Mouse (Mus musculus) neural tube, embryonic 15.5 days (tissue): ENCODE measurements at regions not wholly inside any gene's neighbourhood (a gene's known extent, or its start where the extent isn't known, plus 50 kb on each side); places are given as distances from the start of the nearest gene placed in this dataset.

ENCODE experiments used
- ATAC-seq: fragments of 200-750 bp; cut with Nextera tagmentation; 2 replicates; pipeline ENCODE4 v1.8.0; 2017; ENCODE audit warnings: mild to moderate bottlenecking, moderate TSS enrichment, moderate library complexity; ENCODE audit not compliant: low FRiP score
- H3K27ac ChIP-seq: fragments of 300-500 bp; sonication (generic); replicated peaks from 2 replicates; pipeline ENCODE4 v1.5.1; 2015; ENCODE audit warnings: mild to moderate bottlenecking, inconsistent platforms
- H3K27me3 ChIP-seq: fragments of 300-500 bp; sonication (generic); replicated peaks from 2 replicates; pipeline ENCODE4 v1.6.1; 2015; ENCODE audit warnings: inconsistent platforms
- H3K36me3 ChIP-seq: fragments of 300-500 bp; sonication (generic); 2 replicates; pipeline ENCODE4 v1.6.1; 2015; ENCODE audit warnings: inconsistent platforms
- H3K4me1 ChIP-seq: fragments of 300-500 bp; sonication (generic); 2 replicates; pipeline ENCODE4 v1.6.1; 2015; ENCODE audit warnings: inconsistent platforms
- H3K4me2 ChIP-seq: fragments of 300-500 bp; sonication (generic); 2 replicates; pipeline ENCODE4 v1.6.1; 2015; ENCODE audit warnings: inconsistent platforms, mild to moderate bottlenecking, moderate library complexity
- H3K4me3 ChIP-seq: fragments of 300-500 bp; sonication (generic); replicated peaks from 2 replicates; pipeline ENCODE4 v1.5.1; 2015; ENCODE audit warnings: mild to moderate bottlenecking, inconsistent platforms
- H3K9ac ChIP-seq: fragments of 300-500 bp; sonication (generic); replicated peaks from 2 replicates; pipeline ENCODE4 v1.6.1; 2015; ENCODE audit warnings: mild to moderate bottlenecking, inconsistent platforms
- H3K9me3 ChIP-seq: fragments of 300-500 bp; sonication (generic); replicated peaks from 2 replicates; pipeline ENCODE4 v1.6.1; 2016; ENCODE audit warnings: inconsistent platforms
- WGBS: fragments of 180-500 bp; shearing (Covaris S2); methylation state at CpG from one replicate; pipeline ENCODE4 v1.1.7; 2015; ENCODE audit warnings: mixed read lengths; 5-methylcytosine and 5-hydroxymethylcytosine counted together

DNA sequence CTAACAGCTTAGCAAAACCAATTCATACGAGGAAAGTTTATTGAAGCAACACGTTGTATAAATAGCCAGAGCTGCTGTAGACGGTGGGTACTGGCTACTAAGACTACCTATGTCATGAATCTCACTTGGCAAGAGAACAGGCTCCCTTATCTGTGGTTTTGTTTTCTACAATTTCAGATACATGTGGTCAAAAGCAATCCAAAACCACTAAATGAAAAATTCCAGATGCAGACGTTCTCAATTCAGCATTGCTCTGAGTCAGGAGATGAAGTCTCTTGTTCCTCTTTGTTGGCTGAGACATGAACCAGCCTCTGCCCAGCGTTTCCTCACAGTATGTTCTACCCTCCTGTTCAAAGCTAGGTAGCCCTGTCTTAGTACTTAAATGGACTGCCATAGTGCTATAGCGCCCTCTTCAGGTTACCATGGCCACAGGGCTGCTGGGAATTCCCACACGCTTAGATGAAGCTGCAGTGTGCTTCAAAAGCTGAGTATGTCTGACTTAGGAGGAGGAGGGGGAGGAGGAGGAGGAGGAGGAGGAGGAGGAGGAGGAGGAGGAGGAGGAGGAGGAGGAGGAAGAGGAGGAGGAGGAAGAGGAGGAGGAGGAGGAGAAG, 119.0 kb upstream of the Smyd2 start:
- Histone ChIP-seq H3K4me1 (no peaks in the 10 kb centered on the region), H3K36me3 (no peaks in the 10 kb centered on the region), H3K9me3 (no peaks in the 10 kb centered on the region), H3K27ac (no peak overlapping the region), H3K4me2 (no peak overlapping the region), H3K9ac (no peak overlapping the region), H3K4me3 (no peak overlapping the region), H3K27me3 (no peaks in the 10 kb centered on the region; the same call in 1 of the 2 replicates)
- 74% methylated on average over 7 of the region's 7 CpGs for WGBS
- ATAC-seq, result no peak

DNA sequence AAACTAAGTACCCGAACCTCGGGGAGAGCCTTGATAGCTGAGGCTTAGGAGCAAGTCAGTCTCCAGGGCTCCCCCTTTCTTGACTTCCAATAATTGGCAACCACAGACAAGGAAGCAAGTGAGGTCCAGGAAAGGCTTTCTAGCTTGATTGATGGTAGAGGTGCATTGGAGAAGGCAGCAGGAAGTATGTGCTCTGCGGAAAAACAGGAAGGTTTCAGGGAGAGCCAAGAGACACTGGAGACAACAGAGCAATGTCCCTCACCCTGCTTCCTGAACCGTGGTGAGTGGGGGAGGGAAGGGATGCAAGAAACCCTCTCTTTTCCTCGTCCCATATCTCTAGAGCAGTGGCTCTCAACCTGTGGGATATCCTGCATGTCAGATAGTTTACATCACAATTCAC, 115.9 kb upstream of the Smyd2 start:
- Histone ChIP-seq H3K36me3 (no peaks in the 10 kb centered on the region), H3K27ac (no peak overlapping the region), H3K4me2 (no peak overlapping the region), H3K9ac (no peak overlapping the region), H3K9me3 (no peaks in the 10 kb centered on the region), H3K4me1 (peaks cover 4% of the 10 kb centered on the region; the same call in 1 of the 2 replicates), H3K27me3 (no peaks in the 10 kb centered on the region), H3K4me3 (no peak overlapping the region)
- 45% methylated on average over 5 of the region's 5 CpGs for WGBS
- ATAC-seq, result no peak

DNA sequence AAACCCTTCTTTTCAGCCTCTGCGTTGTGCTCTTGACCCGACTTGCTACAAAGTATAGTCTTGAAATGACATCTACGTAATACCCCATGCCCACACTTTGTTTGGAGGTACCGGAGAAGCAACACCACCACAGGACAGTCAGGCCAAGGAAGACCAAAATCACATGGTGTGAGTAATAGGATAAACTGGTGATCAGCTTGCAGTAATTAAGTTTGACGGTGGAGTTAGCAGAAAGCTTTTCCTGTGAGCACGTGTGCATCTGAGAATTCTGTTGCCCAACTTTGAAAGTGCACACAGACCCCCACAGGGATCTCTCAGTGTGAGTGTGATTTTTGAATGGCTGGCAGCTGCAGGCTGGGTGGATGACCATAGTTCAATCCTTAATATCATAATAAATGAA, 114.6 kb upstream of the Smyd2 start:
- WGBS, result 77% methylated on average over 6 of the region's 6 CpGs
- Histone ChIP-seq H3K9me3 (no peaks in the 10 kb centered on the region), H3K4me3 (no peak overlapping the region), H3K27ac (no peak overlapping the region), H3K9ac (no peak overlapping the region), H3K4me1 (peaks cover 4% of the 10 kb centered on the region; the same call in 1 of the 2 replicates), H3K27me3 (no peaks in the 10 kb centered on the region), H3K36me3 (no peaks in the 10 kb centered on the region), H3K4me2 (no peak overlapping the region)
- no peak for ATAC-seq

DNA sequence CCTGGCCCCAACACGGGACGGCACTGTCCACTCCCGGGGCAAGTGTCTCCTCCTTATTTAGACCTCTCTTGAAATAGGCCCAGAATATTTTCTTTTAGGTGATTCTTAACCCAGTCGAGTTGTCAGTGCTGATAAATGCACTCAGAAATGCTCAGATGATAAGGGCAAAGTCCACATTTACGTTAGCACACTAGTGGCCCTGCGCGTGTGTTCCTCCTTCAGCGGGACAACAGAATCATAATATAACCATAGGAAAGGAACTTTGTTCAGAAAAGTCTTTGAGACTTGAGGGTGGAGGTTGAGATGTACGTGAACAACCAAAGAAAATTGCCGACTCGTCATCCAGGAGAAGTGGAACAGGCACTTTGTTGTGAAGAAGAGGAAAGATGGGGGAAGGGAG, 113.8 kb upstream of the Smyd2 start:
- no peaks in the 10 kb centered on the region for H3K9me3 ChIP-seq
- no peaks in the 10 kb centered on the region for H3K36me3 ChIP-seq
- no peak overlapping the region for H3K4me2 ChIP-seq
- H3K27ac ChIP-seq, result no peak overlapping the region
- no peak overlapping the region for H3K9ac ChIP-seq
- H3K27me3 ChIP-seq, result no peaks in the 10 kb centered on the region
- no peak for ATAC-seq
- WGBS, result 93% methylated on average over 11 of the region's 11 CpGs
- H3K4me3 ChIP-seq, result no peak overlapping the region
- H3K4me1 ChIP-seq, result peaks cover 4% of the 10 kb centered on the region; the same call in 1 of the 2 replicates

DNA sequence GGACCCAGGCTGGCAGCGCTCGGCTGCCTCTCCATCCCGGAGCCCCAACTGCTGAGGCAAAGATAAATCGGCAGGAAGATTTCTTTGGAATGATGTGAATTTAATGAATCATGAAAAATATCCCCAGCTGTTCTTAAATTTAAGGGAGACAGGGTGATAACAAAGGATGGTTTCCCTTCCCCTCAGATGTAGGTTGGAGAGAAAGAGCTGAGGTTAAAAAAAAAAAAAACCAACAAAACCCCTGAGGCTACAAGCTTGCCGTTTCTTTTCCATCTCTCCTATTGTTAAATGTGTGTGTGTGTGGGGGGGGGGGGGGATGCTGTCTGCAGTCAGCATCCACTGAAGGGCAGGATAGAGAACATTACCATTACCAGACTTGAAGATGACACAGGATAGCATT, 111.9 kb upstream of the Smyd2 start:
- no peaks in the 10 kb centered on the region for H3K9me3 ChIP-seq
- H3K4me1 ChIP-seq, result peaks cover 4% of the 10 kb centered on the region; the same call in 1 of the 2 replicates
- H3K36me3 ChIP-seq, result no peaks in the 10 kb centered on the region
- H3K9ac ChIP-seq, result no peak overlapping the region
- ATAC-seq, result no peak
- no peak overlapping the region for H3K4me2 ChIP-seq
- 23% methylated on average over 5 of the region's 5 CpGs for WGBS
- no peaks in the 10 kb centered on the region for H3K27me3 ChIP-seq
- H3K4me3 ChIP-seq, result no peak overlapping the region
- no peak overlapping the region for H3K27ac ChIP-seq

DNA sequence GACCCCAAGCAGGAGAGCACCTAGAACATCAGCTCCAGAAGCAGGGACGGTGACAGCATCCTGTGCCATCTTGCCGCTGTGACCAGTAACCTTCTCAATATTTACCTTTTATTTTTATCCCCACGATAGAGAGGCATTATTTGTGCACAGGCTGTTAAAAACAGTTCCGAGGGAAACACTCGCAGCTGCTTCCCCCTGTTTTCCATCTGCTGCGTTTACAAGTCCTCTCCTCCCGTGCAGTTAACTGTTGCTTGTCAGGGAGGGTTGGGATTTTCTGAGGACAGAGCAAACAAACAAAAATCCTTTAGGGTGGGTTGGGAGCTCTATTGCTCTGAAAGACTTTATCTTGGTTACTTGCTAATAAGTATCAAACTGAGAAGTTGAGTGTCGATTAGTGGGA, 105.4 kb upstream of the Smyd2 start:
- H3K4me2 ChIP-seq, result 0 out of 2 replicates have a peak overlapping the region, but pooled peaks have one; percentile 17
- ATAC-seq, result no peak
- no peaks in the 10 kb centered on the region for H3K9me3 ChIP-seq
- no peak overlapping the region for H3K9ac ChIP-seq
- H3K27ac ChIP-seq, result no peak overlapping the region
- no peaks in the 10 kb centered on the region for H3K27me3 ChIP-seq
- H3K4me3 ChIP-seq, result no peak overlapping the region
- 23% methylated on average over 8 of the region's 8 CpGs for WGBS
- H3K36me3 ChIP-seq, result no peaks in the 10 kb centered on the region
- H3K4me1 ChIP-seq, result peaks cover 9% of the 10 kb centered on the region

DNA sequence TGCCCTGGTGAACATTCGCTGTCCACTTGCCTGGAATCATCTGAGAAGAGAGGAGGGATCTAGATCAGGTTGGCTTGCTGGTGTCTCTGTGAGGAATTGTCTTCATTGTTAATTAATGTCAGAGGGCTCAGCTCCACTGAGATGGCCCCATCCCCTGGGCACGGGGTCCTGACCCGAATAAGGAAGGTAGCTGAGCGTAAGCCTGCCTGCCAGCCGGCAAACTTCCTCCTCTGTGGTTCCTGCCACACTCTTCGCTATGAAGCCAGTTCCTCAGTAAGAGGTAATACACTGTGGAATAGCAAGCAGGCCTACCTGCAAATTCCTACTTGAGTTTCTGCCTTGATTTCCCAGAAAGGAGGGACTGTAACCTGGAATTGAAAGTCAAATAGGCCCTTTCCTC, 87.3 kb upstream of the Smyd2 start:
- 77% methylated on average over 6 of the region's 6 CpGs for WGBS
- Histone ChIP-seq H3K36me3 (no peaks in the 10 kb centered on the region), H3K9ac (no peak overlapping the region), H3K4me1 (peaks cover 9% of the 10 kb centered on the region), H3K4me2 (no peak overlapping the region), H3K4me3 (no peak overlapping the region), H3K27ac (no peak overlapping the region), H3K27me3 (no peaks in the 10 kb centered on the region), H3K9me3 (no peaks in the 10 kb centered on the region)
- ATAC-seq, result no peak

DNA sequence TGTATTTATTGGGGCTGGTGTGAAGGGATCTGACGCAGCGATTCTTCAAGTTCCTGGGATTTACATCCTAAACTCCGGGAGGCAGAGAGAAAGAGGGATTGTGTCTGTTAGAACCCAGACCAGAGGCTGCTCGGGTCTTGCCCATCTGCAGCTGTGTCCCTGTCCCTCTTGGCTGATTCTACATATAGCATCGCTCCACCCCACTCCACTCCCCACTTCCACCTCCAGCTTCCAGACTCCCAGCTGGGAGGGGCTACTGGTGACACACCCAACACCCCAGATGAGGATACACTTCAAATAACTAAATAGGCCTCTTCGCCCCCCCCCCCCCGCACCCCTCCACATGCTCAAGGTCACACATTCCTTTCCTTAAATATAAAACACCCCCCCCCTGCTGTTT, 85.1 kb upstream of the Smyd2 start:
- no peaks in the 10 kb centered on the region for H3K36me3 ChIP-seq
- H3K9ac ChIP-seq, result no peak overlapping the region
- WGBS, result 58% methylated on average over 7 of the region's 7 CpGs
- peaks cover 9% of the 10 kb centered on the region for H3K4me1 ChIP-seq
- no peak overlapping the region for H3K27ac ChIP-seq
- H3K9me3 ChIP-seq, result no peaks in the 10 kb centered on the region
- H3K27me3 ChIP-seq, result no peaks in the 10 kb centered on the region
- no peak overlapping the region for H3K4me3 ChIP-seq
- ATAC-seq, result no peak
- H3K4me2 ChIP-seq, result no peak overlapping the region

DNA sequence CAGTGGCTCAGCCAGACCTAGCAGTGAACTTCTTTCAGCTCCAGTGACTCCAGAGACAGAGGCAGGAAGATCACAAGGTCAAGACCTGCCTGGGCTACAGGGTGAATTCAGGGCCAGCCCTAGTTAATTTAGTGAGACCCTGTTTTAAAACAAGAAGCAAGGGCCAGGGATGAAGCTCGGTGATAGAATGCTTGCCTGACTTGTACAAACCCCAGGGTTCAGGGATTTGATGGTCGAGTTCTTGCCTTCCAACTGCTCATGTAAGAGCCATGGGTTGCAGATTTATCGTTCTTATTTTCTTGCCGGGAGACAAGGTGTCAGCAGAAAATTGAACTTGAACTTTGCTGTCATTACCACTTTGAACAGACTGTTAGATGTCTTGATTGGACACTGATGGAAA, 78.9 kb upstream of the Smyd2 start:
- no peak overlapping the region for H3K9ac ChIP-seq
- WGBS, result 89% methylated on average over 4 of the region's 4 CpGs
- H3K9me3 ChIP-seq, result no peaks in the 10 kb centered on the region
- H3K27ac ChIP-seq, result no peak overlapping the region
- H3K27me3 ChIP-seq, result no peaks in the 10 kb centered on the region
- no peak overlapping the region for H3K4me3 ChIP-seq
- no peak overlapping the region for H3K4me2 ChIP-seq
- H3K4me1 ChIP-seq, result no peaks in the 10 kb centered on the region
- no peak for ATAC-seq
- H3K36me3 ChIP-seq, result no peaks in the 10 kb centered on the region

DNA sequence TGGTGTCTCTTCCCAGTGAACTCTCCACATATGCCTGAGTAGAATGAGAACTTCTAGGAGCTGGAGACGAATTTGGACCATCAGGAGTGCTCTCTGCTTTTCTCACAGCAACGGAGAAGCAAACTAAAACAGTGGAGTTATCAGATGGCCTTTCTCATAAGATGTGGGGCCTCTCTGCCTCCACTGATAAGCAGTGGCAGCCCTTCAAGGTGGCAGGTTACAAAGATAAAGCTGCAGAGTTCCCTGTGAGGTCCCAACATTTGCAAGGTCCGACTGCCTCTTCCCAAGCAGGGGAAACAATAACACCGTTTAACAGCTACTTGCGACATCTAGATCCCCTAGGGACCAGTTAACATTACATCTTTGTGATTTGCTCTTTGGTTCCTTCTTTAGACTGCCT, 71.5 kb upstream of the Smyd2 start:
- Histone ChIP-seq H3K9me3 (no peaks in the 10 kb centered on the region), H3K27ac (no peak overlapping the region), H3K4me2 (no peak overlapping the region), H3K27me3 (no peaks in the 10 kb centered on the region), H3K9ac (no peak overlapping the region), H3K4me1 (peaks cover 13% of the 10 kb centered on the region), H3K4me3 (no peak overlapping the region), H3K36me3 (no peaks in the 10 kb centered on the region)
- no peak for ATAC-seq
- 38% methylated on average over 5 of the region's 5 CpGs for WGBS

DNA sequence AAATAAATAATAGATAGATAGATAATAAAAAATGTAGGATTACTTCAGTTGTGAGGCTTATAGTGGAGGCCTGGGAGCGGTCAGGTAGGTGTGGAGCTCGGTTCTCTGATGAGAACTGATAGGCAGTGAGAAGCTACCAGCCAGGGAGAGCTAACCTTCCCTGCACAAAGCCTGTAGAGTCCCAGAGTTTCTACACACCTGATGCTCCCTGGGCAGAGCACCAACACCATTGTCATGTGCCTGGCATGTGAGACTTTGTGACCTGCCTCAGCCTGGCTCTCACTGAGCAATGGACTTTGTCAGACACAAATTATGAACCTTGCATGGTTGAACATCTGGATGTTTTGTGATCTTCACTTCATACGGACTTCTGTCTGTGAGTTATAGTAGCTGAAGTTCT, 71.1 kb upstream of the Smyd2 start:
- Histone ChIP-seq H3K27me3 (no peaks in the 10 kb centered on the region), H3K27ac (no peak overlapping the region), H3K9me3 (no peaks in the 10 kb centered on the region), H3K4me2 (no peak overlapping the region), H3K4me3 (no peak overlapping the region), H3K36me3 (no peaks in the 10 kb centered on the region), H3K4me1 (peaks cover 13% of the 10 kb centered on the region), H3K9ac (no peak overlapping the region)
- WGBS, result 88% methylated on average over 3 of the region's 3 CpGs
- ATAC-seq, result no peak

DNA sequence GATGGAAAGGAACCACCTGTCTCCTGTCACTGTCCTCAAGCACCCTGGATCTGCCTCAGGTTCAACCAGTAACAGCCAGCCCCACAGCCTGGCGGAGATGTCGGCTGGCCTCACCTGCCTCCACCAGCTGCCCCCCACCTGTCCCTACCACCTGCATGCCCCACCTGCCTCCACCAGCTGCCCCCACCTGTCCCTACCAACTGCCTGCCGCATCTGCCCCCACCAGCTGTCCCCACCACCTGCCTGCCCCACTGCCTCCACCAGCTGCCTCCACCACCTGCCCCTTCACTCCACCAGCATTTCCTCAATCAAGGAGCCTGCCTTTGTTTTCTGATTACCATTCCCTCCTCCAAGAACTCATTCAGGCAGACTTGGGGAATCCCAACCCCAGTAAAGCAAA, 68.9 kb upstream of the Smyd2 start:
- Histone ChIP-seq H3K4me3 (no peak overlapping the region), H3K4me2 (no peak overlapping the region), H3K36me3 (no peaks in the 10 kb centered on the region), H3K9me3 (no peaks in the 10 kb centered on the region), H3K27ac (no peak overlapping the region), H3K9ac (no peak overlapping the region), H3K27me3 (no peaks in the 10 kb centered on the region), H3K4me1 (peaks cover 13% of the 10 kb centered on the region)
- WGBS, result 65% methylated on average over 3 of the region's 3 CpGs
- ATAC-seq, result no peak
